Mouse (Mus musculus) intestine, embryonic 14.5 days (tissue): Measurements from ENCODE around the gene Igsf6. TPM values are rescaled to one million over a fixed set of nuclear protein-coding genes. Genes with fewer than 3 reads are reported as not detected.
"Not testable (repeated sequence)": the region's sequence is repeated elsewhere in the genome, so short reads cannot be mapped to it uniquely, and the experiment has no call there.

Experiments used
- ATAC-seq: fragments of 200-750 bp; cut with Nextera tagmentation; replicated peaks from 2 replicates; pipeline ENCODE4 v1.8.0; 2017; ENCODE audit warnings: low read depth, moderate number of reproducible peaks, moderate TSS enrichment, moderate library complexity; ENCODE audit not compliant: low FRiP score, low TSS enrichment
- DNase-seq: peaks from one replicate; pipeline ENCODE4 v3.0.0-alpha.2; 2018; ENCODE audit warnings: low spot score
- H3K27ac ChIP-seq: fragments of 300-500 bp; sonication (generic); 2 replicates; pipeline ENCODE4 v1.5.1; 2014; ENCODE audit warnings: low read depth, mild to moderate bottlenecking, control low read depth
- H3K27me3 ChIP-seq: fragments of 300-500 bp; sonication (generic); replicated peaks from 2 replicates; pipeline ENCODE4 v1.6.1; 2014; ENCODE audit warnings: low read length, control low read depth; ENCODE audit not compliant: control insufficient read depth, insufficient read depth
- H3K36me3 ChIP-seq: fragments of 300-500 bp; sonication (generic); 2 replicates; pipeline ENCODE4 v1.6.1; 2014; ENCODE audit warnings: low read length, control low read depth; ENCODE audit not compliant: control insufficient read depth, insufficient read depth
- H3K4me1 ChIP-seq: fragments of 300-500 bp; sonication (generic); replicated peaks from 2 replicates; pipeline ENCODE4 v1.6.1; 2014; ENCODE audit warnings: low read length, control low read depth, mixed read lengths; ENCODE audit not compliant: control insufficient read depth, insufficient read depth
- H3K4me2 ChIP-seq: fragments of 300-500 bp; sonication (generic); 2 replicates; pipeline ENCODE4 v1.6.1; 2014; ENCODE audit warnings: low read length
- H3K4me3 ChIP-seq: fragments of 300-500 bp; sonication (generic); 2 replicates; pipeline ENCODE4 v1.5.1; 2014; ENCODE audit warnings: low read depth, low read length, control low read depth, mixed read lengths
- H3K9ac ChIP-seq: fragments of 300-500 bp; sonication (generic); 2 replicates; pipeline ENCODE4 v1.6.1; 2014; ENCODE audit warnings: mild to moderate bottlenecking, low read length
- H3K9me3 ChIP-seq: fragments of 300-500 bp; sonication (generic); 2 replicates; pipeline ENCODE4 v1.6.1; 2016; ENCODE audit warnings: low read length, control low read depth; ENCODE audit not compliant: control insufficient read depth
- WGBS: fragments of 180-500 bp; shearing (Covaris S2); extraction: QIAGEN DNeasy Blood & Tissue Kit; methylation state at CpG from one replicate; pipeline ENCODE4 v1.1.7; 2014; 5-methylcytosine and 5-hydroxymethylcytosine counted together
- polyA plus RNA-seq: library from polyadenylated mRNA; unstranded; fragments of >200 nt; fragmentation: Nextera tagmentation; extraction: Ambion mirVana; gene quantifications from 2 replicates; pipeline ENCODE4 v1.2.1, GENCODE M21; 2014

The Igsf6 gene
- polyA plus RNA-seq, 1 experiment from 2014 or later: 3.5 TPM

GRCm38 (mm10) chr7:121029947-121030346 is 44.4 kb downstream of the Igsf6 start:
- H3K27ac ChIP-seq, H3K36me3 ChIP-seq, H3K4me3 ChIP-seq, H3K9me3 ChIP-seq, H3K27me3 ChIP-seq, DNase-seq, H3K4me2 ChIP-seq, H3K9ac ChIP-seq, ATAC-seq, H3K4me1 ChIP-seq: not testable (repeated sequence)

GRCm38 (mm10) chr7:121026300-121026699 is 48.1 kb downstream of the Igsf6 start:
- DNase-seq (no peak), ATAC-seq (no peak)
- Histone ChIP-seq H3K4me1 (no peaks in the 10 kb centered on the region), H3K27ac (no peak overlapping the region), H3K9me3 (no peaks in the 10 kb centered on the region), H3K27me3 (0 out of 2 replicates have a peak, but pooled peaks cover 2% of the 10 kb centered on the region), H3K4me3 (no peak overlapping the region), H3K36me3 (no peaks in the 10 kb centered on the region), H3K4me2 (no peak overlapping the region), H3K9ac (no peak overlapping the region)
- WGBS: 54% methylated on average over 3 of the region's 3 CpGs

- no peaks in the 10 kb centered on the region for H3K36me3 ChIP-seq
- 72% methylated on average over 6 of the region's 6 CpGs for WGBS
- H3K9me3 ChIP-seq: no peaks in the 10 kb centered on the region
- DNase-seq: no peak
- H3K4me1 ChIP-seq: no peaks in the 10 kb centered on the region
- ATAC-seq: no peak
- no peak overlapping the region for H3K4me3 ChIP-seq
- H3K27me3 ChIP-seq: no peaks in the 10 kb centered on the region
- H3K27ac ChIP-seq: no peak overlapping the region
- H3K4me2 ChIP-seq: no peak overlapping the region
- H3K9ac ChIP-seq: no peak overlapping the region
Observed at GRCm38 (mm10) chr7:121025221-121026008, 49.0 kb downstream of the Igsf6 start.

GRCm38 (mm10) chr7:121020277-121020676 is 54.1 kb downstream of the Igsf6 start:
- Histone ChIP-seq H3K4me3 (no peak overlapping the region), H3K27ac (no peak overlapping the region), H3K9me3 (no peaks in the 10 kb centered on the region), H3K36me3 (no peaks in the 10 kb centered on the region), H3K27me3 (no peaks in the 10 kb centered on the region), H3K4me1 (no peaks in the 10 kb centered on the region), H3K9ac (no peak overlapping the region), H3K4me2 (no peak overlapping the region)
- WGBS: 39% methylated on average over 8 of the region's 8 CpGs
- no peak for ATAC-seq
- no peak for DNase-seq

- DNase-seq (no peak), ATAC-seq (no peak)
- Histone ChIP-seq H3K4me3 (no peak overlapping the region), H3K27me3 (no peaks in the 10 kb centered on the region), H3K27ac (no peak overlapping the region), H3K9ac (no peak overlapping the region), H3K4me2 (no peak overlapping the region), H3K4me1 (no peaks in the 10 kb centered on the region), H3K36me3 (no peaks in the 10 kb centered on the region), H3K9me3 (no peaks in the 10 kb centered on the region)
- 86% methylated on average over 3 of the region's 3 CpGs for WGBS
Observed at GRCm38 (mm10) chr7:121018778-121019177, 55.6 kb downstream of the Igsf6 start.

- no peak overlapping the region for H3K4me2 ChIP-seq
- no peak for ATAC-seq
- H3K9ac ChIP-seq: no peak overlapping the region
- H3K27ac ChIP-seq: no peak overlapping the region
- H3K4me1 ChIP-seq: no peaks in the 10 kb centered on the region
- no peaks in the 10 kb centered on the region for H3K36me3 ChIP-seq
- no peak overlapping the region for H3K4me3 ChIP-seq
- H3K9me3 ChIP-seq: no peaks in the 10 kb centered on the region
- 79% methylated on average over 10 of the region's 10 CpGs for WGBS
- H3K27me3 ChIP-seq: no peaks in the 10 kb centered on the region
- no peak for DNase-seq
Observed at GRCm38 (mm10) chr7:121014486-121014885, 59.9 kb downstream of the Igsf6 start.

Other genes with a start within 250 kb of the Igsf6 start
- 16.3 and 18.8 TPM in 2 replicates for gene Eef2k, start 231.7 kb downstream of the Igsf6 start, polyA plus RNA-seq
- 27.7 and 30.5 TPM in 2 replicates for gene Polr3e, start 156.8 kb downstream of the Igsf6 start, polyA plus RNA-seq
- gene Cdr2, start 92.3 kb downstream of the Igsf6 start, polyA plus RNA-seq: 12.4 and 13.7 TPM in 2 replicates
- 0.65 and 0.76 TPM in 2 replicates for gene Mfsd13b, start 92.1 kb downstream of the Igsf6 start, polyA plus RNA-seq
- 162 TPM in 2 replicates for gene Mettl9, start 40.1 kb downstream of the Igsf6 start, polyA plus RNA-seq
- 0.07 and 0.11 TPM in 2 replicates for gene Otoa, start 7.1 kb upstream of the Igsf6 start, polyA plus RNA-seq